8 mouse cellular contexts compared by ENCODE assay signal in genomic region chr4:134287168-134287564, GRCm38 (mm10). TPM values are rescaled to one million over a fixed set of nuclear protein-coding genes. Genes with fewer than 3 reads are reported as not detected.
DNase-seq lines count a peak whose midpoint lies in the region; ATAC-seq and TF ChIP-seq lines count a peak whose summit lies in the region.

No protein-coding gene starts in this region.

- peak overlapping the region; percentile 98 for H3K27ac ChIP-seq in cortical plate, adult 2 months (ENCODE audit: insufficient read depth, low read length)

- ATAC-seq in megakaryocyte, adult 5-6 weeks (ENCODE audit: poor library complexity, severe bottlenecking): peak; percentile 77

- peak; percentile 87 for DNase-seq in adipocyte (ENCODE audit: low spot score)
- peak; percentile 92 to 93 for DNase-seq in gastrocnemius, adult 8-10 months (ENCODE audit: low spot score in 2 of 2)
- peak; percentile 58 for DNase-seq in hindlimb bud, embryonic 11.5 days (ENCODE audit: extremely low spot score, low read depth, low spot score)
- peak; percentile 92 to 94 for DNase-seq in left cerebral cortex, adult 8-10 months (ENCODE audit: low spot score in 2 of 2)
- DNase-seq in right cerebral cortex, adult 18-20 months: peak; percentile 96
- peak; percentile 82 for DNase-seq in urinary bladder, postnatal 10 days (ENCODE audit: low spot score)

- peak overlapping the region; percentile 72 for H3K4me3 ChIP-seq in cortical plate, adult 2 months (ENCODE audit: insufficient read depth, low read length)

- peak; percentile 69 for TF ChIP-seq POLR2A in cortical plate, adult 2 months (IDR thresholded peaks at IDR 0.05; ENCODE audit: extremely low read depth, insufficient read depth, low read length)

- TF ChIP-seq CTCF in cortical plate, adult 2 months (IDR thresholded peaks at IDR 0.05; ENCODE audit: extremely low read depth, insufficient read depth, low read length): no peak

- H3K4me1 ChIP-seq in cortical plate, adult 2 months (ENCODE audit: control insufficient read depth, insufficient read depth, low read length): peaks cover 4% of the 10 kb centered on the region

RNA-seq across cellular contexts. Expression of gene Pdik1l, which starts 0.5 kb away (rescaled TPM):
- 8.9 and 9.1 TPM in 2 replicates for polyA plus RNA-seq in cortical plate, adult 2 months (2012; rRNA removed)
- 1 to 10 TPM; 2.5 to 4.1 (median 3.4) TPM for total RNA-seq in gastrocnemius, adult 8-10 months (2022)
- 10 to 100 TPM; 15.8 to 22.4 (median 19.3) TPM for total RNA-seq in left cerebral cortex, adult 8-10 months (2022)
- total RNA-seq in megakaryocyte, adult 5-6 weeks (2015): 21.2 and 21.5 TPM in 2 replicates
- 39.0 and 40.7 TPM in 2 replicates for total RNA-seq in megakaryocyte, adult 5-6 weeks (2017)

RNA-seq across cellular contexts. Expression of gene Trim63, which starts 27.8 kb away (rescaled TPM):
- polyA plus RNA-seq in cortical plate, adult 2 months (2012; rRNA removed): 0.17 and 0.19 TPM in 2 replicates
- 100 to 1,000 TPM; 202 to 681 (median 229) TPM for total RNA-seq in gastrocnemius, adult 8-10 months (2022)
- total RNA-seq in left cerebral cortex, adult 8-10 months (2022): under 1 TPM; 0.28 to 0.70 (median 0.53) TPM
- not detected in 2 replicates for total RNA-seq in megakaryocyte, adult 5-6 weeks (2015)
- not detected in 2 replicates for total RNA-seq in megakaryocyte, adult 5-6 weeks (2017)

RNA-seq across cellular contexts. Expression of gene Grrp1, which starts 33.3 kb away (rescaled TPM):
- 7.7 and 8.5 TPM in 2 replicates for polyA plus RNA-seq in cortical plate, adult 2 months (2012; rRNA removed)
- 1 to 10 TPM; 1.7 to 2.5 (median 1.8) TPM for total RNA-seq in gastrocnemius, adult 8-10 months (2022)
- total RNA-seq in left cerebral cortex, adult 8-10 months (2022): 1 to 10 TPM; 2.6 to 4.3 (median 3.5) TPM
- total RNA-seq in megakaryocyte, adult 5-6 weeks (2015): not detected in 2 replicates
- not detected in 2 replicates for total RNA-seq in megakaryocyte, adult 5-6 weeks (2017)

RNA-seq across cellular contexts. Expression of gene Gm30191, which starts 40.4 kb away (rescaled TPM):
- not detected in 2 replicates for polyA plus RNA-seq in cortical plate, adult 2 months (2012; rRNA removed)
- total RNA-seq in gastrocnemius, adult 8-10 months (2022): not detected
- total RNA-seq in left cerebral cortex, adult 8-10 months (2022): not detected
- not detected in 2 replicates for total RNA-seq in megakaryocyte, adult 5-6 weeks (2015)
- not detected in 2 replicates for total RNA-seq in megakaryocyte, adult 5-6 weeks (2017)

RNA-seq across cellular contexts. Expression of gene Zfp593, which starts 41.8 kb away (rescaled TPM):
- polyA plus RNA-seq in cortical plate, adult 2 months (2012; rRNA removed): 12.0 and 13.5 TPM in 2 replicates
- total RNA-seq in gastrocnemius, adult 8-10 months (2022): 1 to 10 TPM; 5.0 to 7.3 (median 6.1) TPM
- 10 to 100 TPM; 10.9 to 12.1 (median 11.3) TPM for total RNA-seq in left cerebral cortex, adult 8-10 months (2022)
- total RNA-seq in megakaryocyte, adult 5-6 weeks (2015): 3.5 and 4.6 TPM in 2 replicates
- 3.8 and 5.9 TPM in 2 replicates for total RNA-seq in megakaryocyte, adult 5-6 weeks (2017)

Comparison
In these comparisons a context has a peak if more than half of its experiments do, and no peak if none do; other contexts are left out.
1. Peak in every context shown above with its lines: DNase-seq, ATAC-seq, H3K4me3 ChIP-seq and H3K27ac ChIP-seq.
2. RNA of gene Trim63, which starts 27.8 kb away (total RNA-seq): 202 to 681 TPM in gastrocnemius, adult 8-10 months; 0.28 to 0.70 TPM in left cerebral cortex, adult 8-10 months and not detected in megakaryocyte, adult 5-6 weeks; every median in the first group is over 100 times any median in the second.